Mouse (Mus musculus) stomach, adult 2 months (tissue): ENCODE results near the gene Dpep3. TPM values are rescaled to one million over a fixed set of nuclear protein-coding genes. Genes with fewer than 3 reads are reported as not detected.

ENCODE experiments used
- polyA plus RNA-seq: library from polyadenylated mRNA; depleted of rRNA; stranded (reverse); fragments of >200 nt; gene quantifications from 2 replicates; pipeline ENCODE4 v1.2.3, GENCODE M21; 2012; rRNA removed

The Dpep3 gene
- polyA plus RNA-seq, result 0.08 TPM in 1 of 2 replicates, not detected in the other

GRCm38 (mm10) chr8:105979325-105979724, at the start of gene Dpep3:
TSS of gene Dpep3 (minus strand) at chr8:105979429.

GRCm38 (mm10) chr8:106011643-106011986, 32.4 kb upstream of the Dpep3 start, which contains the start of gene Ddx28:
TSS of gene Ddx28 (minus strand) at chr8:106011882.

DNA sequence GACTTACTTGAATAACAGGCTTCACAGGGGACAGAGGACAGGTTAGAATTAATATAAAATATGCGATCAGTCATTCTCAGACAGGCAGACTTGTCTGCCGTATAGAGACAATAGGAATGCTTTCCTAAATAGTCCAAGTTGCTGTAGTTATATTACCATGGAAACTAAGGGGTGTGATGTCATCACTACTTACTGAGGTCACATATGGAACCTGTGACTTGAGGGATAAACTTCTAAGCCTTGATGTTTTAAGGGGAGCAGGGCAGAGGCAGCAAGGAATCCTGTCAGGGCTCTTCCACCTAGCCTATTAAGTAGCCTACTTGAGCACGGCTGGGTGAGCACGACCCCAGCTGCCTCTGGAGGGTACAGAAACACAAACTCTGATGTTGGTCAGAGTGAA, 26.6 kb upstream of the Dpep3 start, which contains the start of gene Dpep2nb:
Gene Dpep2nb, minus strand, starts transcription at position 101 of the 400 bp plus-strand sequence.

GRCm38 (mm10) chr8:105990856-105991387, 11.7 kb upstream of the Dpep3 start, which contains the start of gene Dus2:
TSS of gene Dus2 (plus strand) at chr8:105991337.

GRCm38 (mm10) chr8:105965905-105966341, 13.3 kb downstream of the Dpep3 start, which contains the start of gene Slc12a4:
TSS of gene Slc12a4 (minus strand) at chr8:105966097.

GRCm38 (mm10) chr8:105943321-105943739, 35.9 kb downstream of the Dpep3 start, which contains the start of gene Lcat:
TSS of gene Lcat (minus strand) at chr8:105943382.

DNA sequence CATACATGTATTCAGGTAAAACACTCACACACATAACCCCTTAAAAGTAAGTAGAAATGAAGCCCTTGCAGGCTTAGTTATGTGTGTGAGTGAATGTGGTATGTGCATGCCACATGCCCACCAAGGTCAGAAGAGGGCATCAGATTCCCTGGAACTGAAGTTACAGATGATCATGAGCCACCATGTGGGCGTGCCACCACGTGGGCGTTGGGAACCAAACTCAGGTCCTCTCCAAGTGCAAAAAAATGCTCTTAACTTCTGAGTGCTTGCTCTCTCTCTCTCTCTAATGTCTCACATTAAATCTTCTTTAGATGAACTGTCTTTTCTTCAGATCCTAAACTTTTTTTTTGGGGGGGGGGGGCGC, 40.9 kb downstream of the Dpep3 start, which contains the start of gene Psmb10:
Gene Psmb10, minus strand, starts transcription at position 139 of the 364 bp plus-strand sequence.

GRCm38 (mm10) chr8:105933762-105934161, 45.5 kb downstream of the Dpep3 start, which contains the start of gene Ctrl:
TSS of gene Ctrl (minus strand) at chr8:105933862.

Other genes with a start within 250 kb of the Dpep3 start
- 5.3 and 5.6 TPM in 2 replicates for gene Gfod2, start 220.8 kb downstream of the Dpep3 start, polyA plus RNA-seq
- gene Ranbp10, start 152.1 kb downstream of the Dpep3 start, polyA plus RNA-seq, result 10.5 and 10.6 TPM in 2 replicates
- not detected in 2 replicates for gene Tsnaxip1, start 151.7 kb downstream of the Dpep3 start, polyA plus RNA-seq
- 6.6 and 6.7 TPM in 2 replicates for gene Cenpt, start 126.2 kb downstream of the Dpep3 start, polyA plus RNA-seq
- gene Thap11, start 124.3 kb downstream of the Dpep3 start, polyA plus RNA-seq, result 26.9 and 36.7 TPM in 2 replicates
- 2.5 and 9.7 TPM in 2 replicates for gene Nutf2, start 118.8 kb downstream of the Dpep3 start, polyA plus RNA-seq
- 29.6 and 40.6 TPM in 2 replicates for gene Edc4, start 98.5 kb downstream of the Dpep3 start, polyA plus RNA-seq
- 1.5 and 2.0 TPM in 2 replicates for gene Nrn1l, start 85.9 kb downstream of the Dpep3 start, polyA plus RNA-seq
- gene Pskh1, start 79.0 kb downstream of the Dpep3 start, polyA plus RNA-seq, result 13.3 and 13.9 TPM in 2 replicates
- gene Ctrl, start 45.6 kb downstream of the Dpep3 start, polyA plus RNA-seq, result 0.86 and 1.3 TPM in 2 replicates
- gene Psmb10, start 41.0 kb downstream of the Dpep3 start, polyA plus RNA-seq, result 56.1 and 73.9 TPM in 2 replicates
- 1.1 and 1.5 TPM in 2 replicates for gene Lcat, start 36.0 kb downstream of the Dpep3 start, polyA plus RNA-seq
- gene Slc12a4, start 13.3 kb downstream of the Dpep3 start, polyA plus RNA-seq, result 11.7 and 12.5 TPM in 2 replicates
- 1.2 and 2.2 TPM in 2 replicates for gene Dus2, start 11.9 kb upstream of the Dpep3 start, polyA plus RNA-seq
- not detected in 2 replicates for gene Dpep2nb, start 26.5 kb upstream of the Dpep3 start, polyA plus RNA-seq
- gene Ddx28, start 32.5 kb upstream of the Dpep3 start, polyA plus RNA-seq, result 3.3 and 4.3 TPM in 2 replicates
- 3.7 and 5.8 TPM in 2 replicates for gene Nfatc3, start 79.4 kb upstream of the Dpep3 start, polyA plus RNA-seq
- 50.7 and 61.8 TPM in 2 replicates for gene Esrp2, start 157.5 kb upstream of the Dpep3 start, polyA plus RNA-seq
- 3.4 and 3.8 TPM in 2 replicates for gene Pla2g15, start 171.0 kb upstream of the Dpep3 start, polyA plus RNA-seq
- 3.8 and 7.7 TPM in 2 replicates for gene Slc7a6, start 189.4 kb upstream of the Dpep3 start, polyA plus RNA-seq
- 5.6 and 10.4 TPM in 2 replicates for gene Slc7a6os, start 231.5 kb upstream of the Dpep3 start, polyA plus RNA-seq
- 8.9 and 9.4 TPM in 2 replicates for gene Prmt7, start 231.5 kb upstream of the Dpep3 start, polyA plus RNA-seq